Mouse (Mus musculus): ENCODE measurements around the gene Banp. TPM values are rescaled to one million over a fixed set of nuclear protein-coding genes. Genes with fewer than 3 reads are reported as not detected.

Banp gene
- polyA plus RNA-seq, 1 experiment from 2014 or later = 42.3 TPM

DNA sequence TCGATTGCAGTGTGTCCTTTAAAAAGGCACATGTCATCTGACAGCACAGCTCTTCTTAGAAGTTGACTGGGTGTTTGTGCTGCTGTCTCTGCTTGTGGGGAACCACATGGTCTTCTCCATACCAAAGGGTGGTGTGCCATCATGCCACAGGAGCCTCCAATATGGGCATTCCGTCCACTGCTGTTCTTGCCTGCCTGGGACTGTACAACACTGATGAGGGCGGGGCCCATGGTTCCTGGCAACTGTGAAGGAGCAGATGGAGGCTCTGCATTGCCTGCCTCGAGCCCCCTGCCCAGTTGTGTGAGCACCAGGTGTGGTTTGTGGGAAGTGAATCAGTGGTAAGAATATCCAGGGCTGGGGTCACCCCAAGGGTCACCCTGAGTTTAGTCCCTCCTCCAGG is 73.2 kb downstream of the Banp start:
- WGBS = 81% methylated on average over 4 of the region's 4 CpGs
- ATAC-seq (ENCODE audit: insufficient number of reproducible peaks, insufficient read depth, low FRiP score, low TSS enrichment, low read depth) = no peak
- Histone ChIP-seq H3K9me3 (no peaks in the 10 kb centered on the region), H3K27ac (no peak overlapping the region), H3K27me3 (no peaks in the 10 kb centered on the region), H3K4me2 (no peak overlapping the region), H3K9ac (replicated peaks) (no peak overlapping the region), H3K4me1 (replicated peaks) (peaks cover 16% of the 10 kb centered on the region), H3K4me3 (replicated peaks) (no peak overlapping the region), H3K36me3 (peaks cover 88% of the 10 kb centered on the region)

DNA sequence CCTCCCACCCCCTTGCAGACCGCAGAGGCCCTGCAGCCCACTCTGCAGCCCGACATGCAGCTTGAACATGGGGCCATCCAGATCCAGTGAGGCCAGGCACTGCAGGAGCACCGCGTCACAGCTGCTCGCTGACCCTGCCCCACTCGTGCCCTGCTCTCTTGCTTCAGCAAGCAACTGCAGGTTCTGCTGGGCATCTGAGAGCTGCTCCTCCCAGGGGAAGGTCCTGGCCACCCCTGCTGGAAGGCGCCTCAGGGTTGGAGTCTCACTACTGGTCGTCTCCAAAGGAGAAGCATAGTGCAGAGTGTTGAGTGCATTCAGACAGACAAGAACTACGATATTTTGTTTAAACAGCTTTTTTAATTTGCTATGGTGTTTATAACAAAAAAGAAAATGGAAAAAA is 76.0 kb downstream of the Banp start:
- H3K4me3 ChIP-seq (replicated peaks) = no peak overlapping the region
- peaks cover 16% of the 10 kb centered on the region; the same call in 1 of the 2 replicates for H3K4me1 ChIP-seq (replicated peaks)
- no peak overlapping the region for H3K27ac ChIP-seq
- no peak overlapping the region for H3K4me2 ChIP-seq
- no peak for ATAC-seq (ENCODE audit: insufficient number of reproducible peaks, insufficient read depth, low FRiP score, low TSS enrichment, low read depth)
- no peak overlapping the region for H3K9ac ChIP-seq (replicated peaks)
- no peaks in the 10 kb centered on the region for H3K9me3 ChIP-seq
- 91% methylated on average over 9 of the region's 9 CpGs for WGBS
- H3K36me3 ChIP-seq = peaks cover 62% of the 10 kb centered on the region
- no peaks in the 10 kb centered on the region for H3K27me3 ChIP-seq

DNA sequence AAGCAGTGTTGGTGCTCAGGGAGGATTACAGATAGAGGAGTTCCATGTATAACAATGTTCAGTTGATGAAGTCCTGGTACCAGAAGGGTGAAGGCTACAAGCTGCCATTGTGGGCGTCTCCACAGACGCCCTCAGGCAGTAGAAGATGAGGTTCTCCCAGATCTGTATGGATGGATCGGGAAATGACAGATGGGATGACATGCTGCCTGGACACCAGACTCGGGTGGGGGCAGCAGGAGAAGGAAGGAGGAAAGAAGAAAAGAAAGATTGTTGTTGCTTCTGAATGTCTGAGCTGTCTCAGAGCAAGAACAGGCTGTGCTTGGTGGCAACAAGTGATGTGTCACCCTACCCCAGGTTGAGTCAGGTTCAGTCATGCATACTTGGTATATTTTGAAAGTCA is 78.6 kb downstream of the Banp start:
- H3K4me1 ChIP-seq (replicated peaks) = peaks cover 15% of the 10 kb centered on the region; the same call in 1 of the 2 replicates
- ATAC-seq (ENCODE audit: insufficient number of reproducible peaks, insufficient read depth, low FRiP score, low TSS enrichment, low read depth) = no peak
- H3K36me3 ChIP-seq = peaks cover 42% of the 10 kb centered on the region
- no peaks in the 10 kb centered on the region for H3K27me3 ChIP-seq
- H3K27ac ChIP-seq = no peak overlapping the region
- H3K9me3 ChIP-seq = no peaks in the 10 kb centered on the region
- H3K4me2 ChIP-seq = no peak overlapping the region
- no peak overlapping the region for H3K4me3 ChIP-seq (replicated peaks)
- no peak overlapping the region for H3K9ac ChIP-seq (replicated peaks)
- 82% methylated on average over 4 of the region's 4 CpGs for WGBS

DNA sequence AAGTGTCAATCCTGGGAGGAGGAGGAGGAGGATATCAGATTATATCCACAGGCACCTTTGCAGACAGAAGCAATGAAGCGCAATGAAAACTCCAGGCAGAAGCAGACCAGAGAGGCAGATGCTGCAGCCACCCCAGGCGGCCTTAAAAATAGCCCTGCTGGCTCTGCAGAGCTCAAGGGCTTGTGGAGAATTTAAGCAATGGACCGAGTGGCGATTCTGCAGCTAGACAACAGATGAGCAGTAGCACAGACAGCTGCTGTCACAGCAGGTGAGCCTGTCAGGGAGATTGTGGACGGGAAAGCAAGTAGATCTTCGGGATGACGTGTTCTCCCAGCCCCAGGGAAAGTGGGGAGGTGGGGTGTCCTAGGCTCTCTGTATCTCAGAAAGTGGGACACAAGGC is 81.4 kb downstream of the Banp start:
- no peak overlapping the region for H3K4me2 ChIP-seq
- 0 out of 2 replicates have a peak overlapping the region, but pooled peaks have one; percentile 12 for H3K27ac ChIP-seq
- WGBS = 57% methylated on average over 7 of the region's 7 CpGs

DNA sequence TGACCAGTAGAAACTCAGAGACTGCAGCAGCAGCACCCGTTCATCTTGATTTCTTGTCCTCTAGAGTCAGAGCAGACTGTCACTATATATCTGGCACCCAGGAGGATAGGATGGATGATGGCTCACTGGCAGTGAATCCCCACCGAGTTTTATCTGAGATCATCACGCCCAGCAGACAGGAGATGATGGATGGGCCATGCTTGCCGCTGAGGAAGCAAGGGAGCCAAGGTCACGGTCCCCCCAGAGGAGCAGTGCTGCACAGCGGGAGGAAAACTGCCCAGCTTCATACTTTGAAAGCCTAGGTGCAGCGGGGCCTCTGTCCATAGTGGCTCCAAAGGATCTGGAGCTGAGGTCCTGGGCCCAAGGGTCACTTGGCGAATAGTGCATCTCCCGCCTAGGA is 83.2 kb downstream of the Banp start:
- Histone ChIP-seq H3K4me2 (no peak overlapping the region), H3K4me1 (replicated peaks) (peaks cover 33% of the 10 kb centered on the region), H3K27me3 (no peaks in the 10 kb centered on the region), H3K36me3 (no peaks in the 10 kb centered on the region), H3K4me3 (replicated peaks) (no peak overlapping the region), H3K27ac (no peak overlapping the region), H3K9ac (replicated peaks) (no peak overlapping the region), H3K9me3 (no peaks in the 10 kb centered on the region)
- no peak for ATAC-seq (ENCODE audit: insufficient number of reproducible peaks, insufficient read depth, low FRiP score, low TSS enrichment, low read depth)
- WGBS = 45% methylated on average over 9 of the region's 9 CpGs

More for the DNA sequence above, 81.4 kb downstream of the Banp start:
- no peak for ATAC-seq (ENCODE audit: insufficient number of reproducible peaks, insufficient read depth, low FRiP score, low TSS enrichment, low read depth)
- H3K36me3 ChIP-seq = peaks cover 14% of the 10 kb centered on the region
- H3K4me3 ChIP-seq (replicated peaks) = no peak overlapping the region
- H3K4me1 ChIP-seq (replicated peaks) = peaks cover 28% of the 10 kb centered on the region
- no peaks in the 10 kb centered on the region for H3K27me3 ChIP-seq
- no peaks in the 10 kb centered on the region for H3K9me3 ChIP-seq
- no peak overlapping the region for H3K9ac ChIP-seq (replicated peaks)

DNA sequence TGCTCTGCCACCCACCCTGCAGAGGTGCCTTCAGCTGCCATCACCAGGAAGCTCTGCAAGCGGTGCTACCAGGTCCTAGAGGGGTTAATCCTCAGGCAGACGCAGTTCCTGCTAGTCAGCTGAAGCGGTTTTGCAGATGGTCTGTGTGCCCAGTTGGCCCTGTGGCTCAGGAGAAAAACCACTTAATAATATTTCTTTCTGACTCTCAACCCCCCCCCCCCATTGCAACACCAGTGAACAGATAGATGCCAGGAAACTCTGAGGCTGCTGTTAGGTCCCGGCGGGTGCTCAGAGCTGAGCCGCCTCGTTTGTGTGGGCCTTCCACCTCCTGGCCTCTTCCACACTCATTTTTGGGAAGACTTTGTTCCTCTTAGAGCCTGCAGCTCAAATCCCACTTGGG is 86.0 kb downstream of the Banp start:
- no peaks in the 10 kb centered on the region for H3K9me3 ChIP-seq
- H3K4me3 ChIP-seq (replicated peaks) = no peak overlapping the region
- ATAC-seq (ENCODE audit: insufficient number of reproducible peaks, insufficient read depth, low FRiP score, low TSS enrichment, low read depth) = no peak
- WGBS = 63% methylated on average over 7 of the region's 7 CpGs
- peaks cover 29% of the 10 kb centered on the region for H3K4me1 ChIP-seq (replicated peaks)
- no peak overlapping the region for H3K9ac ChIP-seq (replicated peaks)
- no peak overlapping the region for H3K4me2 ChIP-seq
- 0 out of 2 replicates have a peak overlapping the region, but pooled peaks have one; percentile 57 for H3K27ac ChIP-seq
- H3K27me3 ChIP-seq = no peaks in the 10 kb centered on the region
- no peaks in the 10 kb centered on the region for H3K36me3 ChIP-seq

DNA sequence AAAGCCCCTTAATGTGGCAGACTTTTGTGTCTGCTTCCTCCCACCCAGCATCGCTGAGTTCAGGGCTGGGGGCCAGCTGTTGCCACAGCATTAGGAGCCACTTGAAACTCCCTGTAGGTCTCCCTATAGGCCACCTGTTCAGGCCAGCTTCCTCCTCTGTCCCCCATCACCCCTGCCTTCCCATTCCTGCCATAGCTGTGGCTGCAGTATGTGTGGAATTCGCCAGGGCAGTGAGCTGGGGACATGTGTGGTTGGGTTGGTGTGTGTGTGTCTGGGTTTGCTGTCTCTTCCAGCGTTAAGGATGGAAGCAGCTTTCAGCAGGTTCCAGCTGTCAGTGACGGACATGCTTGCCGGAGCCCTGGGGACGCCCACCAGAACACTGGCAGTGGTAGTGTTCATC is 86.8 kb downstream of the Banp start:
- no peaks in the 10 kb centered on the region for H3K9me3 ChIP-seq
- no peak overlapping the region for H3K9ac ChIP-seq (replicated peaks)
- ATAC-seq (ENCODE audit: insufficient number of reproducible peaks, insufficient read depth, low FRiP score, low TSS enrichment, low read depth) = peak; percentile 42; the same call in 1 of the 2 replicates
- H3K27ac ChIP-seq = no peak overlapping the region
- no peaks in the 10 kb centered on the region for H3K27me3 ChIP-seq
- H3K4me2 ChIP-seq = no peak overlapping the region
- no peaks in the 10 kb centered on the region for H3K36me3 ChIP-seq
- H3K4me1 ChIP-seq (replicated peaks) = peaks cover 25% of the 10 kb centered on the region
- no peak overlapping the region for H3K4me3 ChIP-seq (replicated peaks)
- WGBS = 79% methylated on average over 6 of the region's 6 CpGs

DNA sequence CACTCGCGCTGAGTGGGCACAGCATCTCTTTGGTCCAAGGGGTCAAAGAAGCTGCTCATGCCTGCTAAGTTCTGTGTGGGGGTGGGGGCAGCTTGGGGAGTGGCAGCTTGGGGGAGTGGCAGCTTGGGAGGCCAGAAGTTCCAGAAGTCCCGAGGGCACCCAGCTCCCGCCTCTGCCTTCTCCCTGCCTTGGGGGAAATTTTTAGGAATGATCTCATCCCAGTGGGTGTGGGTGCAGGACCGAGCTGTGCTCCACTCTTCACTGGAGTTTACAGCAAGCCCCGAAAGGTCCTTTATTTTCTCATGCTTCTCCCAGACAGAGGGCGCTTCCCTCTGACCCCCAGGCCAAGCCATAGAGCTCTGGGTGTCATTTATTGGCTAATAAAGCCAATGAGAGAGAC is 87.7 kb downstream of the Banp start:
- 66% methylated on average over 7 of the region's 7 CpGs for WGBS
- Histone ChIP-seq H3K27ac (no peak overlapping the region), H3K4me2 (no peak overlapping the region), H3K27me3 (no peaks in the 10 kb centered on the region), H3K9me3 (no peaks in the 10 kb centered on the region), H3K4me3 (replicated peaks) (no peak overlapping the region), H3K9ac (replicated peaks) (no peak overlapping the region), H3K36me3 (no peaks in the 10 kb centered on the region), H3K4me1 (replicated peaks) (peaks cover 26% of the 10 kb centered on the region)
- ATAC-seq (ENCODE audit: insufficient number of reproducible peaks, insufficient read depth, low FRiP score, low TSS enrichment, low read depth) = no peak

DNA sequence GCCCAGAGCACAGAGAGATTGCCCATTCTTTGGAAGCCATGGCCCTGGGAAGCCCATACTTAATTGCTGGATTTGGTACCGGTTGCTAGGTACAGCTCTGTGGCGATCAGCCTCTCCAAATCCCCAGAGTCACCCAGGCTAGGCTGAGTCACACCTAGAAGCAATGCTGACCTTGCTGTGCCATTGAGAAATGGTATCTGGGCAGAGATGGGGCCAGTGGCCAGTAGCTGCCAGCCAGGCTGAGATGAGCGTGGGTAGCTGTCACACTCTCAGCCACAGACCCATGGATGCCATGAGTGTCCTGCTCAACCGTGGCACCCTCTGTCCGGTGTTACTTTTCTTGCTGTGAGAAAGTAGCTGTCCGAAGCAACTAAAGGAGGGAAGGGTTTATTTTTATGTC is 88.5 kb downstream of the Banp start:
- H3K27me3 ChIP-seq = 0 out of 2 replicates have a peak, but pooled peaks cover 4% of the 10 kb centered on the region
- no peak for ATAC-seq (ENCODE audit: insufficient number of reproducible peaks, insufficient read depth, low FRiP score, low TSS enrichment, low read depth)
- H3K36me3 ChIP-seq = no peaks in the 10 kb centered on the region
- peaks cover 30% of the 10 kb centered on the region for H3K4me1 ChIP-seq (replicated peaks)
- WGBS = 88% methylated on average over 6 of the region's 6 CpGs
- H3K9me3 ChIP-seq = no peaks in the 10 kb centered on the region
- no peak overlapping the region for H3K9ac ChIP-seq (replicated peaks)
- no peak overlapping the region for H3K4me2 ChIP-seq
- H3K27ac ChIP-seq = no peak overlapping the region
- no peak overlapping the region for H3K4me3 ChIP-seq (replicated peaks)

DNA sequence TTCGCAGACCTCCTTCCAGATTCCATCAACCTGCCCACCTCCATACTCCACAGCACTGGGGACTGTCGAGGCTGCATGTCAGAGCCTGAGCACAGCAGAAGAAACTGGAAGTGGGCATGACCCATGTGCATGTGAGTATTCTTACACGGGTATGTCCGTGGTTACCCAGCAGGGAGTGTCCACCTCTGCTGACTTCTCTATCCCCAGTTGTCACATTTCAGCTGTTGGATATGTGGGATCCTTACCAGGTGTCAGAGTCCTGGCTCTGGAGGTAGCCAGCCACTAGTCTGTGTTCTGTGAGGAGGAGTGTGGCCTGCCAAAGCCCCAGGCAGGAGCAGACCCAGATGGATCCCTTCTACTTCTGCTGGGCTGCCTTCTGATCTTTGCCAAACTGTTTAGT is 89.9 kb downstream of the Banp start:
- H3K9ac ChIP-seq (replicated peaks) = no peak overlapping the region
- no peaks in the 10 kb centered on the region for H3K9me3 ChIP-seq
- ATAC-seq (ENCODE audit: insufficient number of reproducible peaks, insufficient read depth, low FRiP score, low TSS enrichment, low read depth) = no peak
- no peak overlapping the region for H3K4me2 ChIP-seq
- no peak overlapping the region for H3K27ac ChIP-seq
- WGBS = 71% methylated on average over 4 of the region's 4 CpGs
- no peak overlapping the region for H3K4me3 ChIP-seq (replicated peaks)
- peaks cover 44% of the 10 kb centered on the region for H3K4me1 ChIP-seq (replicated peaks)
- 0 out of 2 replicates have a peak, but pooled peaks cover 4% of the 10 kb centered on the region for H3K27me3 ChIP-seq
- H3K36me3 ChIP-seq = no peaks in the 10 kb centered on the region

DNA sequence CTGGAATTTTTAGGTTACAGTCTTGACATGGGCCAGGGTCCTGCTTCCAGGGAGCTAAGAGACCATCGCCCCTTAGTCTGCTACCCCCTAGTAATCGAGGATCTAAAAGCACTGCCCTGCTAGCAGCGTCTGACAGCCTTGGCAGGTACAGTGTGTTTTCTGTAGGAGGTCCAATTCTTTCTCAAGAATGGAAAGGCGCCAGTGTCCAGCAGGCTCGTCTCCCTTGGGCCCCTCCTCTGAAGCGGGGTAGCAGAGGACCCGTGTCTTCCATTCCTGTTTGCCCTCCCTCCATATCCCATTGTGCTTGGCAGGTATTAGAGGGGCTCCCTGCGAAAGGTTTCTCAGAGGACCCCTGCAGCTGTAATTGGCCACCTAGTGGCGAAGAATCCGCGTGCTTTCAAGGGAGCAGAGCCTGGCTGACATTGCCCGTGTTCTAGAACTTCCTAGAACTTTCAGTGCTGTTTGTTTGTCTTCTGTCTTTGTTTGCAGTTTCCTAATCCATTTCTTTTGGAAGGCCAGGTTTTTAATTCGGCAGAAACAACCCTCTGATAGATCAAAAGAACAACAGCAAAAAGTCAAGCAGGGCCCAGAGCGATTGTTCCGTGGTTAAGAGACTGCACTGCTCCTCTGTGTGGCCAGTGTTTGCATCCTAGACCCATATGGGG is 97.8 kb downstream of the Banp start:
- 69% methylated on average over 15 of the region's 15 CpGs for WGBS
- no peak overlapping the region for H3K4me2 ChIP-seq
- no peak for ATAC-seq (ENCODE audit: insufficient number of reproducible peaks, insufficient read depth, low FRiP score, low TSS enrichment, low read depth)
- no peaks in the 10 kb centered on the region for H3K36me3 ChIP-seq
- H3K27me3 ChIP-seq = peaks cover 9% of the 10 kb centered on the region
- no peaks in the 10 kb centered on the region for H3K9me3 ChIP-seq
- no peak overlapping the region for H3K4me3 ChIP-seq (replicated peaks)
- no peak overlapping the region for H3K9ac ChIP-seq (replicated peaks)
- H3K4me1 ChIP-seq (replicated peaks) = peaks cover 48% of the 10 kb centered on the region
- H3K27ac ChIP-seq = no peak overlapping the region

DNA sequence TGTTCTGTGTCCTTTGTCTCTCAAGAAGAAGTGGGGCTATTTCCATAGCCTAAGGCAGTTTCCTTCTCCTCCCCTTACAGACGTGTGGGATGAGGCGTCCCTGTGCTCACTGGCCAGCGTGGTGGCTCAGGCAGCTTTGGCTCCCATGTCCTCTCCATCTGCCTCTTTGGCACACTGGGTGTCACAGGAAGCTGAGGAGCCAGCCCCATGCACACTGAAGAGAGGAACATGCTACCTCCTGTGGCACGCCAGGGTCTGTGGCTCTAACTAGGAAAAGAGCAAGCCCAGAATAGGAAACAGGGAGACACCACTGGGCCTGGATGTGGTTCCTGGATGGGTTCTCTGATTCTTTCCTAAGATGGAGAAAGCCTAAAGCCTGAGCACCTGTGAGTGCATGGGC is 99.7 kb downstream of the Banp start:
- Histone ChIP-seq H3K27ac (no peak overlapping the region), H3K4me1 (replicated peaks) (peaks cover 32% of the 10 kb centered on the region), H3K27me3 (peaks cover 5% of the 10 kb centered on the region), H3K9ac (replicated peaks) (no peak overlapping the region), H3K9me3 (no peaks in the 10 kb centered on the region), H3K4me3 (replicated peaks) (no peak overlapping the region), H3K36me3 (no peaks in the 10 kb centered on the region), H3K4me2 (no peak overlapping the region)
- ATAC-seq (ENCODE audit: insufficient number of reproducible peaks, insufficient read depth, low FRiP score, low TSS enrichment, low read depth) = no peak
- 89% methylated on average over 4 of the region's 4 CpGs for WGBS
